Mouse (Mus musculus) megakaryocyte progenitor cell, adult 5-6 weeks (primary cell): ENCODE measurements around the gene Thap2. TPM values are rescaled to one million over a fixed set of nuclear protein-coding genes. Genes with fewer than 3 reads are reported as not detected.
A peak's percentile ranks its signal among the peaks of the same experiment; 100 is the strongest.

Experiments used
- ATAC-seq: replicated peaks from 2 replicates; pipeline ENCODE4 v1.8.0; 2016; ENCODE audit warnings: mild to moderate bottlenecking, moderate TSS enrichment, inconsistent platforms; ENCODE audit not compliant: poor library complexity
- total RNA-seq, 2 experiments: library from RNA; stranded (forward) in 1 of 2; stranded (reverse) in 1 of 2; fragments of 157-497, 149-512 nt in 1 of 2; fragments of 200-1000 nt in 1 of 2; gene quantifications; 2 replicates each; pipeline versions ENCODE4 v1.2.3 to v1.2.4; 2015 to 2017

Thap2 gene
- 8.8 and 14.2 TPM in 2 replicates for total RNA-seq (2015)
- 9.9 and 13.1 TPM in 2 replicates for total RNA-seq (2017)

GRCm38 (mm10) chr10:115384221-115385017, at the start of gene Thap2, which contains the start of gene Zfc3h1:
TSS of gene Thap2 (minus strand) at chr10:115384443.
TSS of gene Zfc3h1 (plus strand) at chr10:115384959.
- ATAC-seq, result peak; percentile 83

- no peak for ATAC-seq
These were observed 41.1 kb upstream of the Thap2 start for GRCm38 (mm10) chr10:115425351-115425750.

- ATAC-seq, result no peak
These were observed 37.7 kb upstream of the Thap2 start for GRCm38 (mm10) chr10:115421976-115422375.

- ATAC-seq, result no peak
These were observed 29.8 kb upstream of the Thap2 start for GRCm38 (mm10) chr10:115414056-115414455.

DNA sequence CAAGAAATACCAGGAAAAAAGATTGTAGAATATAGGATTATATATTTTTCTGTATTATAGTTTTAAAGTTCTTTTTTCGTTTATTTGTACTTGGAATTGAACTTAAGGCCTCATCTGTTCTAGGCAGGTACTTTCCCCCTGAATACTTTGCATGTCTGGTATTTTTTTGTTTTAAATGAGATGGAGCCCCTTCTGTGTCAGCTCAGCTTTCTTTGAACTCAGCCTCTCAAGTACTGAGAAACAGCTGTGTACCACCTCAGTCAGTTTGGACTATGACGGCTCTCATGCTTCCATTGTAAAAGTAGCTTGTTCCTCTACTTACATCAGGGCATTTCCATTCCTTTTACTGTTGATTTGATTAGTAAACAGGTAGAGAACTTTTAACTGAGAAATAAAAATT, 29.3 kb upstream of the Thap2 start:
- ATAC-seq, result no peak

DNA sequence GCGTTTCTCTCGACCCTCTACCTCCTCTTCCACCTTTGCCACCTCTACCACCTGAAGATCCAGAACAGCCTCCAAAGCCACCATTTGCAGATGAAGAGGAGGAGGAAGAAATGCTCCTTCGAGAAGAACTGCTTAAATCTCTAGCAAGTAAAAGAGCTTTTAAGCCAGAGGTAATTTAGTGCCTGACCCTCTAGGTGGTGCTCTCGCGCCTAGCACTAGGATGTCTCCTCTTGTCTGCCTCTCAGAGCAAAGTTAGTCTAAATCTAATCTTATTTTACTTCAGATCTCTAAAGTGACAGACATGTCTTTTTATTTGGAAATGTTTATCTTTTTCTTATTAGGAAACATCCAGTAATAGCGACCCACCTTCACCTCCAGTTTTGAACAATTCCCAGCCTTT, 22.1 kb upstream of the Thap2 start:
- peak; percentile 97 for ATAC-seq

GRCm38 (mm10) chr10:115391896-115392295, 7.7 kb upstream of the Thap2 start:
- no peak for ATAC-seq

- no peak for ATAC-seq
These were observed 6.8 kb upstream of the Thap2 start for GRCm38 (mm10) chr10:115391076-115391475.

DNA sequence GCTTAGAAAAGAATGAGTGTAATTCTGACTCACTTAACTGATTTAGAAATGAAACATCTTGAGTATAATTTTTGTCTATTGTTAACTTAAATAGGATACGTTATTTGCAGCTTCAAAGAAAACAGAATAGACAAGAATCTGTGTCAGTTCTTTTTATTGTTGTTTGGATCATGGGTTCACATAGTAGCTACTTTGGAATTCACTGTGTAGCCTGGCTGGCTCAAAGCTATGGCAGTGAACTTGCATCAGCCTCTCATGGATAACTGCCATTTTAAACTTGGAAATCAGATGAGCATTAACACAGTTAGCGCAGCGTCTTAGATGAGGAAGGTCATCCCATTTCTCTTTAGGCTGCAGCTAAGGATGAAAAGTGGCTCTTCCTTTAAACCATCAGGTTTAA, 3.6 kb upstream of the Thap2 start:
- ATAC-seq, result no peak

- peak; percentile 32 for ATAC-seq
These were observed 1.1 kb upstream of the Thap2 start for GRCm38 (mm10) chr10:115385018-115386002.

DNA sequence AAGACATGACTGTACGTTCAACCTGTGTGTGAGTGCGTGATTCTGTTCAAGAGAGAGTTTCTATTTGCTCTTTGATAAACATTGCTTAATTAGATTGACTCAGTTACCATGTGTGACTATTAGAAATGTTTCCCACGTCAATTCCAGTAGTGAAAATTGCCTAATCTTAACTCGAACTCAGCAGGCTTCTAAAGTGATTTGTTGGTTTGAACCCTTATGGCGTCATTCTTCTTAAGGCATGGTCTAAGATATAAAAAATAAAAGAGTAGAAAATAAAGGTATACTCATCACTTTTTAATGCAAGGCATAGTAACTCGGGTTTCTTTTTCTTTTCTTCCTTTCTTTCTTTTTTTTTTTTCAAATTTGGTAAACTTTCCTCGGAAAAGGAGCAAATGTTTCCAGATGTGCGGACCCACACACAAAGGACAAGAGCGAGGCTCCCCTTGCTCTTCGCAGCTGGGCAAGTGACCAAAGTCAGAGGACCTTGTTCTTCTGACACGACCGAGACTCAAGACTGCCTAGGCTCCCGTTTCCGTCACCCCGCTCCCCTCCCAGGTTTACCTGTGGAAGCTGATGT, 511 bp downstream of the Thap2 start:
- ATAC-seq, result no peak

DNA sequence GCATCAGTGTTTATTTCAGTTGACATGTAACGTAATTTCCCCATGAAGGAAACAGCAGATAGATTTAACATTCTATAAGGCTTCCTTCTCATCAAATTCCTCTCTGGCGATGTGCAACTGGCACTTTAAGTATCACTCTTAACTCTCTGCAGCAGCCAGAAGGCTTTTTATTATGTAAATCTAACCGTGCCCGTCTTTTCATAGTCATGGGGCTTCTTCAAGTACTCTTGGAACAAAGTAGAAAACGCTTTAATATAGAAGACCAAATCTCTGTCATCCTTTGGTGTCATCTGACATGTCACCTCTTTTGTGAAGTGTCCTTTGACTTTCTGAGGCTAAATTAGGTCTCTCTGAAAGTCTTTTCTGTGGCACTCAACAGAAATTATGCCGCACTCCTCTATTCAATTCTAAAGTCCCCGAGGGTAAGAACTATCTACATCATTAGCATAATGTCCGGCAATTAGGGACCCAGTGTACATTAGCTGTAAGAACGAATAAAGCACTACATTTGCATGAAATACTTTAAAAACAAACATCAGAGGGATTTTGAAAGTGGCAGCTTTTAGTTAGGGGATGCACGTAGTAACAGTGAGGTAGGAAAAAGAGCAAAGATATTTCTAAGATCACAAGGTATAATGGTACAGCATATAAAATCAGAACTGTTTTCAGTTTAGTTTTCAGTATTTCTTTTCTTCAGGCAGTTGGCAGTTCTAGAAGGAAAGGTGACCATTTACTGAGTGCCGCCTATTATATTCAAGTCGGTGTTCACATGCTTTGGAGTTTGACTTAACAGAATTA, 1.2 kb downstream of the Thap2 start:
- ATAC-seq, result no peak

- no peak for ATAC-seq
These were observed 2.6 kb downstream of the Thap2 start for GRCm38 (mm10) chr10:115381506-115382084.

- no peak for ATAC-seq
These were observed 21.1 kb downstream of the Thap2 start for GRCm38 (mm10) chr10:115363151-115363550.

GRCm38 (mm10) chr10:115362623-115362964, 21.6 kb downstream of the Thap2 start:
- ATAC-seq, result peak; percentile 15; the same call in 1 of the 2 replicates

- peak; percentile 94 for ATAC-seq
These were observed 22.2 kb downstream of the Thap2 start, which contains the start of gene Tmem19 for GRCm38 (mm10) chr10:115361840-115362622. TSS of gene Tmem19 (minus strand) at chr10:115362501.

DNA sequence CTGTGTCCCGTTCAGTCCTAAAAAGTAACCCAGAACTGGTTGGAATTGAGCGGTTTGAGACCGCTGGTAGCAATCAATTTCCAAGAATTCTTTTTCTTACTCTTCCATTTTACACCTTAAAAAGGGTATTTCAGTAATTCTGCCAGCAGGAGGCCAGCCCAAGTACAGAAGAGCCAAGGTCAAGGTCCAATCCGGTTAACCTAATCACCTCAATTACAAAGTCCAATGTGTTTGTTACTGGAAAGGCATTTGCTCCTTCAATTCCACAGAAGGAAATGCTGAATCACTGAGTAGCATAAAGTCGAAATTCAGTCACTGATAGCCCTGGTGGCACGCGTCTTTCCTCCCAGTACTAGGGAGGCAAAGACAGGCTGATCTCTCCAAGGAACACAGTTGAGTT, 25.2 kb downstream of the Thap2 start:
- no peak for ATAC-seq

GRCm38 (mm10) chr10:115358216-115358919, 25.9 kb downstream of the Thap2 start:
- no peak for ATAC-seq

DNA sequence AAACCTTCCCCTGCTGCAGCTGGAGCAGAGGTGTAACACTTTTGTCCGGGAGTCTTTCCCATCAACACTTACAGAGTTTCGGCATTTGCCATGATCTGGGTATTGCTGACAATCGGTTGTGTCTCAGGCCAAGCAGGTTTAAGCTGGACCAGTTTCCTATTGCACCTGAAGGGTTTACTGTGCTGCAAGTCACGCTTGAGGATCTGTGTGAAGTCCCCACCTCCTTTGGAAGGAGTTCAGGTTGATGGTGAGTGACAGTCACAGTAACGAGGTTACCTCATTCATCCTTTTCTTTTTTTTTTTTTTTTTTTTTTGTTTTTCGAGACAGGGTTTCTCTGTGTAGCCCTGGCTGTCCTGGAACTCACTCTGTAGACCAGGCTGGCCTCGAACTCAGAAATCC, 28.1 kb downstream of the Thap2 start:
- ATAC-seq, result no peak
